Mouse (Mus musculus): ENCODE data around the gene Tmem132d. TPM values are rescaled to one million over a fixed set of nuclear protein-coding genes. Genes with fewer than 3 reads are reported as not detected.

The Tmem132d gene
- polyA plus RNA-seq, 1 experiment = not detected

DNA sequence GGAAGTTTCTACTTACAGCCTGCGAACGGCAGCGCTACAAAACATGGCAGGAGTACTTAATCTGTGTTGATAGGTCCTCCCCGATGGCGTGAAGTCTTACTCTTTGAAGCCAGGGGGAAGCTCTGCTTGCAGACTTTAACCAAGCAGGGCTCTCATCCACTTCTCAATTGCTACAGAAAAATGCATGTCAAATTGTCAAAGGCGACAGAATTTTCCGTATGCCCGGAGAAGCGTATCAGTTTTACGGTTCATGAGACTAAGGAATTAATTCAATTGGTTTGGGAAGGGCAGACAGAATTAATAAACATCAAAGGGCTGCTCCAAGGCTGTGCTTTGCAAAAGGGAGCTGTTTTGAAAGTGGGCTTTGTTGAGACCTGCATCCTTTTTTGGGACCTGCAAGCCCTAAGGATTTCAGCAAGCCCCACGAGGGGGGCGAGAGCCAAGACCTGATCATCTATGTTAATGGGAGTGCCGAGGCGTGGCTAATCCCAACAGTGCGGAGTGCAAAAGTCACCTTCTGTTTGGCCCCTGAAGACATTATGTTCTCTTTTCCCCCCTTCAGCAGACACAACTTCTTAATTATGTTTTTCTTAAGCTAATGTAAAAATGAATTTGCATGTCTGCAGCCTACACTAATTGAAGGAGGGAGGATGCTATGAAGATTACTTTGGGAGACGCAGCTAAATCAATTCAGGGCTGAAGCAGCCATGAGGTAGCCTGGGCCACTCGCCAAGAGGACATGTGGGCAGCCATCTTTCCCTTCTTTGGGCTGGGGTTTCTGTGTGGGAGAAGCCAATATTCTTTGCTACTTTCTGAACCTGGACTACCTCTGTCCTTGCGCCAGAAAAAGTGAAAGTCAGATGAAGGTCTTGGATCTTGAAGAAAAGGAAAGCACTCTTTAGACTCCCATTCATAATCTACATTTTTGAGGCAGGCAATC, 547.0 kb downstream of the Tmem132d start:
- H3K4me1 ChIP-seq (ENCODE audit: control insufficient read depth, insufficient read depth, low read length) = no peaks in the 10 kb centered on the region
- no peak overlapping the region for H3K4me3 ChIP-seq (ENCODE audit: insufficient read depth, low read depth, low read length)
- no peak for DNase-seq
- 69% methylated on average over 18 of the region's 18 CpGs for WGBS
- H3K27ac ChIP-seq (ENCODE audit: insufficient read depth, low read depth, low read length) = no peak overlapping the region
- TF ChIP-seq CTCF (conservative IDR thresholded peaks at IDR 0.05; ENCODE audit: insufficient read depth, insufficient read length, low read depth, low read length) (no peak), POLR2A (IDR thresholded peaks at IDR 0.05; ENCODE audit: low read depth, low read length) (no peak)
- H3K36me3 ChIP-seq (ENCODE audit: control insufficient read depth, insufficient read depth, low read length) = no peaks in the 10 kb centered on the region
- H3K27me3 ChIP-seq (replicated peaks; ENCODE audit: control insufficient read depth, insufficient read depth, low read length) = no peaks in the 10 kb centered on the region; the same call in 1 of the 2 replicates

DNA sequence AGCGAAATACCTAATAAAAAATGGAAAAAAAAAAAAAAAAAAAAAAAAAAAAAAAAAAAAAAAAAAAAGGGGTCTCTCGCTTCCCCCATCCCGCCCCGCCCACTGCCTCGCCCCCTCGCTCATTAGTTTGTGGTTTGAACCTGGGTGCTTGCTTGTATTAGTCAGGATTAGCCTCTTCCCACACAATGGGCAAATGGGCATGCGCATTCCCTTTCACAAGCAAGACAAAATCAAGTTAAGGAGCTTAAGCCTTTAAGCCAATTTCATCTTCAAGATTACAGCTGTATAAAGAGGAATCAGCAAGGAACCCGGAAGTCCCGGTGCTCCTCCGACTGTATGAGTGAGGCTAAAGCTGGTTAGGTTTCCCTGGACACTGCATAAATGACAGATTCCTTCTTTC, 549.9 kb downstream of the Tmem132d start:
- Histone ChIP-seq H3K36me3 (ENCODE audit: control insufficient read depth, insufficient read depth, low read length) (no peaks in the 10 kb centered on the region), H3K4me3 (ENCODE audit: insufficient read depth, low read depth, low read length) (no peak overlapping the region), H3K27me3 (replicated peaks; ENCODE audit: control insufficient read depth, insufficient read depth, low read length) (no peaks in the 10 kb centered on the region; the same call in 1 of the 2 replicates), H3K4me1 (ENCODE audit: control insufficient read depth, insufficient read depth, low read length) (no peaks in the 10 kb centered on the region), H3K27ac (ENCODE audit: insufficient read depth, low read depth, low read length) (no peak overlapping the region)
- TF ChIP-seq POLR2A (IDR thresholded peaks at IDR 0.05; ENCODE audit: low read depth, low read length) = no peak
- TF ChIP-seq CTCF (conservative IDR thresholded peaks at IDR 0.05; ENCODE audit: insufficient read depth, insufficient read length, low read depth, low read length) = no peak
- 81% methylated on average over 9 of the region's 10 CpGs for WGBS
- DNase-seq = no peak

DNA sequence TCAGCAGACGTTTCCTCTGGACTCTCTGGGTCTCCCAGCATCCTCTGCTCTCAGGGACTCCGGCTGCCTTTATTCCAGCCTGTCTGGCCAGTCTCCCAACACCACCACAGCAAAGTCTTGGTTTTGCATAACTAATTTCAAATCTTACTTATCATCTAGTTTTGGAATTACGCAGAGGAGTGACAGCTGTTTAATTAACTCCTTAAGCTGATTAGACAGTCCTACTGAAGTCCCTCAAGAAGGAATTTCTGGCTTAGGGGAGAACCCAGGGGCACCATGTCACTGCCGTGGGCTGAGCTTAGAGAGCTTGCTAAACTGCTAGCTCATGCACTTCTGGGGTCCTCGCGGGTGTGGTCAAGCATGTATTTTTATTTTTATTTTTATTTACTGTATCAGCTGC, 558.4 kb downstream of the Tmem132d start:
- H3K4me1 ChIP-seq (ENCODE audit: control insufficient read depth, insufficient read depth, low read length) = no peaks in the 10 kb centered on the region
- H3K36me3 ChIP-seq (ENCODE audit: control insufficient read depth, insufficient read depth, low read length) = no peaks in the 10 kb centered on the region
- no peak for DNase-seq
- no peak overlapping the region for H3K27ac ChIP-seq (ENCODE audit: insufficient read depth, low read depth, low read length)
- H3K27me3 ChIP-seq (replicated peaks; ENCODE audit: control insufficient read depth, insufficient read depth, low read length) = no peaks in the 10 kb centered on the region
- WGBS = 69% methylated on average over 6 of the region's 6 CpGs
- TF ChIP-seq POLR2A (IDR thresholded peaks at IDR 0.05; ENCODE audit: low read depth, low read length) (no peak), CTCF (conservative IDR thresholded peaks at IDR 0.05; ENCODE audit: insufficient read depth, insufficient read length, low read depth, low read length) (no peak)
- no peak overlapping the region for H3K4me3 ChIP-seq (ENCODE audit: insufficient read depth, low read depth, low read length)

DNA sequence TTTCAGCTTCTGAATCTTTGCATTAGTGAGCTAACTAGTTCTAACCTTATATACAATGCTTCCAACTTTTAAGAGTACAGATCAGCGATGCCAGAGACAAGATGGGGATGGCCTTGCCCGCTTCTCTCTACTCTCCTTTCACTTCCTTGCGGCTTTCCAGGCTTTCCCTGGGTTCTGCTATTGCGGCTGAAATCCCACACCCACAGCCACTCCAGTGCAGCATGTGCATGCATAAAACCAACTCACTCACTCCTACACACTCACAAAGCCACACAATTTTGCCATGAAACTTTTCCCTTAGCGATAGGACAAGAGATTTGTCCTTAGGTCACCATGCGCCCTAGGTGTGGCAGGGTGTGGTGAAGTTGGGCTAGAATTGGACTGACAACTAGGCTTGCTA, 567.7 kb downstream of the Tmem132d start:
- H3K36me3 ChIP-seq (ENCODE audit: control insufficient read depth, insufficient read depth, low read length) = no peaks in the 10 kb centered on the region
- no peaks in the 10 kb centered on the region for H3K4me1 ChIP-seq (ENCODE audit: control insufficient read depth, insufficient read depth, low read length)
- TF ChIP-seq POLR2A (IDR thresholded peaks at IDR 0.05; ENCODE audit: low read depth, low read length) = no peak
- no peak for TF ChIP-seq CTCF (conservative IDR thresholded peaks at IDR 0.05; ENCODE audit: insufficient read depth, insufficient read length, low read depth, low read length)
- no peak for DNase-seq
- 85% methylated on average over 6 of the region's 6 CpGs for WGBS
- H3K27me3 ChIP-seq (replicated peaks; ENCODE audit: control insufficient read depth, insufficient read depth, low read length) = no peaks in the 10 kb centered on the region
- no peak overlapping the region for H3K27ac ChIP-seq (ENCODE audit: insufficient read depth, low read depth, low read length)
- no peak overlapping the region for H3K4me3 ChIP-seq (ENCODE audit: insufficient read depth, low read depth, low read length)

DNA sequence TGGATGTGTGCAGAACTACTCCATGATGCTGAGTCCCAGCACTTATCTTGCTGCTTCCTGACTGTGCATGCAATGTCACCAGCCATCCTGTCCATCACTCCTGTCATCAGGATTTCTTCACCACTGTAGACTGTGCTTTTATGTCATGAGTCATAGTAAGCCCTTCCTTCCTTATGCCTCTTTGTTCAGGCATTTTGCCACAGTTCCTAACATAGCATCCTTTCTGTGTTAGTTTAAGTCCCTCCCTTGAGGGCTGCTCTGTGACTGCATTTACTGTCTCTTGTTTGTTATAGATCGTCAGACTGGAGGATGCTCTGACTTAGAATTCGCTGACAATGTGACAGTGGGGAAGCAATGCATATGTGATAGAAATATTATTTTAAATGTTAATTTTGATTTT, 573.2 kb downstream of the Tmem132d start:
- Histone ChIP-seq H3K4me3 (ENCODE audit: insufficient read depth, low read depth, low read length) (no peak overlapping the region), H3K27me3 (replicated peaks; ENCODE audit: control insufficient read depth, insufficient read depth, low read length) (no peaks in the 10 kb centered on the region), H3K36me3 (ENCODE audit: control insufficient read depth, insufficient read depth, low read length) (no peaks in the 10 kb centered on the region), H3K27ac (ENCODE audit: insufficient read depth, low read depth, low read length) (no peak overlapping the region), H3K4me1 (ENCODE audit: control insufficient read depth, insufficient read depth, low read length) (no peaks in the 10 kb centered on the region)
- DNase-seq = no peak
- no peak for TF ChIP-seq CTCF (conservative IDR thresholded peaks at IDR 0.05; ENCODE audit: insufficient read depth, insufficient read length, low read depth, low read length)
- TF ChIP-seq POLR2A (IDR thresholded peaks at IDR 0.05; ENCODE audit: low read depth, low read length) = no peak
- 63% methylated on average over 2 of the region's 2 CpGs for WGBS

DNA sequence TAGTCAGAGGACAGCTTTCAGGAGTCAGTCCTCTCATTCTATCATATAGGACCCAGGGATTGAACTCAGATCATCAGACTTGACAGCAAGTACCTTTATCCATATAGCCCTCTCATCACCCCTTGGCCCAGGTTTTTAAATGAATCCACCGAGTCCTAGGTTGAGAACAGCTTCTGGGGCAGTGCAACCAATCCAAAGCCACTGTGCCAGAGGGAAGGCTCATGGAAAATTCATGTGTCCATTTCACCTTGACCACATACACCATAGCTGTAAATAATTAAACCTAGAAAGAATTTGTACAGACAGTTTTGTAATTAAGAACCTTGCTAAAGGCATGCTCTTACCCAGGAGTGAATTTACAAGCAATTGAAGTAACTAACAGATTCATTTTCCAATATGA, 580.6 kb downstream of the Tmem132d start:
- Histone ChIP-seq H3K27me3 (replicated peaks; ENCODE audit: control insufficient read depth, insufficient read depth, low read length) (no peaks in the 10 kb centered on the region), H3K27ac (ENCODE audit: insufficient read depth, low read depth, low read length) (0 out of 2 replicates have a peak overlapping the region, but pooled peaks have one; percentile 30), H3K4me3 (ENCODE audit: insufficient read depth, low read depth, low read length) (no peak overlapping the region), H3K36me3 (ENCODE audit: control insufficient read depth, insufficient read depth, low read length) (no peaks in the 10 kb centered on the region), H3K4me1 (ENCODE audit: control insufficient read depth, insufficient read depth, low read length) (no peaks in the 10 kb centered on the region)
- WGBS = 29% methylated on average over 1 of the region's 1 CpGs
- no peak for TF ChIP-seq CTCF (conservative IDR thresholded peaks at IDR 0.05; ENCODE audit: insufficient read depth, insufficient read length, low read depth, low read length)
- TF ChIP-seq POLR2A (IDR thresholded peaks at IDR 0.05; ENCODE audit: low read depth, low read length) = no peak
- peak; percentile 73 for DNase-seq

DNA sequence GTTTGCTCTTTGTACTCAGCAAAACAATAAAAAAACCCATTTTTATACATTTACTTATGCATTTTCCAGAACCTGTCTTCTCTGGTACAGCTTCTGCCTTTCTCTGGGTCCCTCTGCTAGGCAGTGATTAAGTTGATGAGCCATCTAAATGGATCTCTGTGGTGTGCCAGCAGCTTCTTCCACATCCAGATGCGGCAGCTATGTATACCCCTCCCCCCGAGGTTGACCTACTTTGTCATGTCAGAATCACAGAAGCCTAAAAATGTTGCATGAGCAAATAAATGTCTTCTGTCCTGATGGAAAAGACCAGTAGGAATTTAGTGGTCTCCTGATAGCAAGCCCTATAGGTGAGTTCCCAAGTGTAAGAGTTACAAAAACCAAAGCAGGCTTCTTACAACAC, 601.1 kb downstream of the Tmem132d start:
- 85% methylated on average over 2 of the region's 2 CpGs for WGBS
- TF ChIP-seq POLR2A (IDR thresholded peaks at IDR 0.05; ENCODE audit: low read depth, low read length) (no peak), CTCF (conservative IDR thresholded peaks at IDR 0.05; ENCODE audit: insufficient read depth, insufficient read length, low read depth, low read length) (no peak)

More for the DNA sequence above, 601.1 kb downstream of the Tmem132d start:
- Histone ChIP-seq H3K27ac (ENCODE audit: insufficient read depth, low read depth, low read length) (no peak overlapping the region), H3K4me1 (ENCODE audit: control insufficient read depth, insufficient read depth, low read length) (no peaks in the 10 kb centered on the region), H3K27me3 (replicated peaks; ENCODE audit: control insufficient read depth, insufficient read depth, low read length) (no peaks in the 10 kb centered on the region), H3K4me3 (ENCODE audit: insufficient read depth, low read depth, low read length) (no peak overlapping the region), H3K36me3 (ENCODE audit: control insufficient read depth, insufficient read depth, low read length) (no peaks in the 10 kb centered on the region)
- no peak for DNase-seq
